In the genomic region with DNA sequence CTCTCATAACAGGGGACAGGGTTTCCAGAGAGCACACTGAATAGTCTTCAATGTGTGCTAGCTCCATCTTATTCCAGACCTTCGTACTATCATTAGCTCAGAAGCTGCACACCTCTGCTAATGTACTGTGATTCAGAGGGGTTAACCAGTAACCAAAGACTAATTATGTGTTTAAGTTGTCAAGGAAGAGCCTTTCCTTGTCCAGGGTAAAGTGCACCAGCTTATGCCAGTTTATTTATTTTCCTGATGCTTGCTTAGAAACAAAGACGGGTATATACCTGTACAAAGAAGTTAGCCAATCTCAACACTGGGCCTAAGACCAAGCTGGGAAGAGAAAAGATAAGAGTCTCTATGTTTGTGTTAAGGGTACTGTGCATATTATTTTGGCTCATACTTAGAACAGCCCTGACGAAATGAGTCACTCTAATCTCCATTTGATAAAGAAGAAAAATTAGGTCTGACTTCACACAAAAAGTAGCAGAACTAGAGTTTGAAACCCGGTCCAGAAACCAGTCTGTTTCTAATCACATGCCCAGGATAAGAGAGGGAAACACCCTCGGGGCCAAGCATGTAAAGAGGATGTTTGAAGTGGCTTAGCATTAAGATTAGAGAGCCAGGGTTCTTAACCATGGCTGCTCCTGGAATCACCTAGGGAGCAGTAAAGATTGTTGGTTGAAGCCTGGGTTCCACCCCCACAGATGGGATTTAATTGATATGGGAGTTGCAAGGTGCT, we compare ENCODE assay signal across 12 mouse cellular contexts. TPM values are rescaled to one million over a fixed set of nuclear protein-coding genes. Genes with fewer than 3 reads are reported as not detected.
A peak's percentile ranks its signal among the peaks of the same experiment; 100 is the strongest.
DNase-seq lines count a peak whose midpoint lies in the region; ATAC-seq and TF ChIP-seq lines count a peak whose summit lies in the region.
"Had no signal": no experiment of that assay in that cellular context is flagged by ENCODE, and none has a peak within 500 bp of the region (broad histone marks: within the 10 kb centered on the region; RNA-seq: fewer than 3 reads in every experiment).

No protein-coding gene starts in this region.

- peak overlapping the region; percentile 41 for H3K27ac ChIP-seq in heart, embryonic 13.5 days (replicated peaks)
- no peak overlapping the region for H3K27ac ChIP-seq in neural tube, embryonic 12.5 days
- H3K27ac ChIP-seq in liver, embryonic 15.5 days (replicated peaks) = peak overlapping the region; percentile 1; the same call in 1 of the 2 replicates
- H3K27ac ChIP-seq in stomach, postnatal 0 days (replicated peaks) = peak overlapping the region; percentile 53; the same call in 1 of the 2 replicates
- no peak overlapping the region for H3K27ac ChIP-seq in hindbrain, postnatal 0 days
- H3K27ac ChIP-seq: hindbrain, embryonic 13.5 days had no signal

- no peak for ATAC-seq in heart, embryonic 13.5 days (ENCODE audit: extremely low read depth, insufficient number of reproducible peaks, low FRiP score, low TSS enrichment)
- ATAC-seq in neural tube, embryonic 12.5 days (ENCODE audit: low FRiP score, low read depth) = no peak
- ATAC-seq in liver, embryonic 15.5 days (ENCODE audit: insufficient read depth) = no peak
- peak; percentile 88 for ATAC-seq in stomach, postnatal 0 days (ENCODE audit: low FRiP score, low TSS enrichment)
- ATAC-seq in hindbrain, postnatal 0 days = no peak
- ATAC-seq: forebrain, postnatal 0 days had no signal

- H3K9ac ChIP-seq in heart, embryonic 13.5 days = no peak overlapping the region
- no peak overlapping the region for H3K9ac ChIP-seq in neural tube, embryonic 12.5 days
- H3K9ac ChIP-seq in liver, embryonic 15.5 days = no peak overlapping the region
- no peak overlapping the region for H3K9ac ChIP-seq in stomach, postnatal 0 days (ENCODE audit: low read length)
- no peak overlapping the region for H3K9ac ChIP-seq in hindbrain, postnatal 0 days (replicated peaks; ENCODE audit: low read length)
- H3K9ac ChIP-seq: forebrain, postnatal 0 days; hindbrain, embryonic 13.5 days had no signal

- H3K4me2 ChIP-seq in heart, embryonic 13.5 days = peak overlapping the region; percentile 82
- 0 out of 2 replicates have a peak overlapping the region, but pooled peaks have one; percentile 24 for H3K4me2 ChIP-seq in neural tube, embryonic 12.5 days (replicated peaks)
- H3K4me2 ChIP-seq in liver, embryonic 15.5 days = peak overlapping the region; percentile 19
- H3K4me2 ChIP-seq in stomach, postnatal 0 days (replicated peaks; ENCODE audit: low read depth) = 0 out of 2 replicates have a peak overlapping the region, but pooled peaks have one; percentile 6
- H3K4me2 ChIP-seq in hindbrain, postnatal 0 days (ENCODE audit: low read depth, low read length) = no peak overlapping the region

- H3K9me3 ChIP-seq in heart, embryonic 13.5 days = no peaks in the 10 kb centered on the region
- no peaks in the 10 kb centered on the region for H3K9me3 ChIP-seq in neural tube, embryonic 12.5 days
- H3K9me3 ChIP-seq in liver, embryonic 15.5 days (replicated peaks) = no peaks in the 10 kb centered on the region
- H3K9me3 ChIP-seq in stomach, postnatal 0 days (ENCODE audit: control insufficient read depth, low read length) = no peaks in the 10 kb centered on the region
- H3K9me3 ChIP-seq in hindbrain, postnatal 0 days (ENCODE audit: low read length) = no peaks in the 10 kb centered on the region
- H3K9me3 ChIP-seq: hindbrain, embryonic 13.5 days had no signal

- H3K4me1 ChIP-seq in heart, embryonic 13.5 days = peaks cover 71% of the 10 kb centered on the region
- peaks cover 35% of the 10 kb centered on the region for H3K4me1 ChIP-seq in neural tube, embryonic 12.5 days
- peaks cover 76% of the 10 kb centered on the region for H3K4me1 ChIP-seq in liver, embryonic 15.5 days (replicated peaks)
- peaks cover 2% of the 10 kb centered on the region; the same call in 1 of the 2 replicates for H3K4me1 ChIP-seq in stomach, postnatal 0 days (replicated peaks; ENCODE audit: control insufficient read depth, insufficient read depth)
- peaks cover 15% of the 10 kb centered on the region; the same call in 1 of the 2 replicates for H3K4me1 ChIP-seq in hindbrain, postnatal 0 days (ENCODE audit: insufficient read depth, low read length)

- no peak for TF ChIP-seq EP300 in stomach, postnatal 0 days (optimal IDR thresholded peaks at IDR 0.05)

- no peak for TF ChIP-seq CTCF in stomach, postnatal 0 days (IDR thresholded peaks at IDR 0.05; ENCODE audit: low read depth)
- TF ChIP-seq CTCF in hindbrain, postnatal 0 days (IDR thresholded peaks at IDR 0.05; ENCODE audit: low read depth) = no peak

- peak overlapping the region; percentile 7; the same call in 1 of the 2 replicates for H3K4me3 ChIP-seq in heart, embryonic 13.5 days
- H3K4me3 ChIP-seq in neural tube, embryonic 12.5 days = no peak overlapping the region
- no peak overlapping the region for H3K4me3 ChIP-seq in liver, embryonic 15.5 days (replicated peaks)
- H3K4me3 ChIP-seq in stomach, postnatal 0 days (ENCODE audit: low read depth, low read length) = no peak overlapping the region
- H3K4me3 ChIP-seq in hindbrain, postnatal 0 days (ENCODE audit: low read length) = no peak overlapping the region
- H3K4me3 ChIP-seq: hindbrain, embryonic 13.5 days had no signal

- no peak for DNase-seq in heart, adult 18-20 months
- DNase-seq in neural tube, embryonic 10.5 days (ENCODE audit: extremely low spot score, low spot score) = no peak
- DNase-seq in stomach, postnatal 0 days (ENCODE audit: low spot score) = peak; percentile 67
- DNase-seq in urinary bladder, adult 18-20 months (ENCODE audit: low spot score in 2 of 2) = no peak
- DNase-seq in hindbrain, postnatal 0 days (ENCODE audit: low spot score) = no peak
- DNase-seq: adrenal gland, adult 8-10 months; forebrain, postnatal 0 days; gastrocnemius, postnatal 25 days had no signal

- H3K27me3 ChIP-seq in heart, embryonic 13.5 days (replicated peaks) = no peaks in the 10 kb centered on the region
- no peaks in the 10 kb centered on the region for H3K27me3 ChIP-seq in neural tube, embryonic 12.5 days (replicated peaks)
- H3K27me3 ChIP-seq in liver, embryonic 15.5 days = no peaks in the 10 kb centered on the region
- H3K27me3 ChIP-seq in stomach, postnatal 0 days (ENCODE audit: control insufficient read depth, insufficient read depth, low read length) = no peaks in the 10 kb centered on the region
- H3K27me3 ChIP-seq in hindbrain, postnatal 0 days (ENCODE audit: insufficient read depth, low read length) = no peaks in the 10 kb centered on the region
- H3K27me3 ChIP-seq: hindbrain, embryonic 13.5 days had no signal

- no peaks in the 10 kb centered on the region; the same call in 1 of the 2 replicates for H3K36me3 ChIP-seq in heart, embryonic 13.5 days
- H3K36me3 ChIP-seq in neural tube, embryonic 12.5 days = no peaks in the 10 kb centered on the region
- H3K36me3 ChIP-seq in liver, embryonic 15.5 days (replicated peaks) = peaks cover 5% of the 10 kb centered on the region
- H3K36me3 ChIP-seq in stomach, postnatal 0 days (ENCODE audit: control insufficient read depth, insufficient read depth, low read length) = no peaks in the 10 kb centered on the region
- no peaks in the 10 kb centered on the region for H3K36me3 ChIP-seq in hindbrain, postnatal 0 days (ENCODE audit: insufficient read depth, low read length)
- H3K36me3 ChIP-seq: hindbrain, embryonic 13.5 days had no signal

- 28% methylated on average over 5 of the region's 5 CpGs for WGBS in heart, embryonic 13.5 days
- 63% methylated on average over 5 of the region's 5 CpGs for WGBS in neural tube, embryonic 12.5 days
- WGBS in liver, embryonic 15.5 days (ENCODE audit: insufficient replicate concordance) = 32% methylated on average over 5 of the region's 5 CpGs
- WGBS in stomach, postnatal 0 days = 32% methylated on average over 5 of the region's 5 CpGs
- 72% methylated on average over 5 of the region's 5 CpGs for WGBS in hindbrain, postnatal 0 days

RNA-seq across cellular contexts. Expression of a gene that starts 4.3 kb away (rescaled TPM):
- 43.9 and 44.1 TPM in 2 replicates for polyA plus RNA-seq in heart, embryonic 13.5 days (2015; fragmentation: Nextera tagmentation; extraction: Ambion mirVana)
- total RNA-seq in heart, adult 18-20 months (2021) = 10 to 100 TPM; 14.7 to 16.9 TPM
- 56.1 and 61.8 TPM in 2 replicates for polyA plus RNA-seq in neural tube, embryonic 12.5 days (2016; fragmentation: Nextera tagmentation; extraction: Ambion mirVana)
- 19.3 and 23.6 TPM in 2 replicates for polyA plus RNA-seq in liver, embryonic 15.5 days (2015; fragmentation: Nextera tagmentation; extraction: Ambion mirVana)
- 40.0 and 40.3 TPM in 2 replicates for polyA plus RNA-seq in stomach, postnatal 0 days (2015; fragmentation: Nextera tagmentation; extraction: Ambion mirVana)
- total RNA-seq in hindbrain, postnatal 0 days (2014; rRNA removed) = 15.1 and 22.5 TPM in 2 replicates
- 21.6 and 23.3 TPM in 2 replicates for polyA plus RNA-seq in hindbrain, postnatal 0 days (2015; fragmentation: Nextera tagmentation; extraction: Ambion mirVana)

Comparison
In these comparisons a context has a peak if more than half of its experiments do, and no peak if none do; other contexts are left out.
1. H3K27ac ChIP-seq: peak in heart, embryonic 13.5 days (single experiment), liver, embryonic 15.5 days (single experiment) and stomach, postnatal 0 days (single experiment); none in neural tube, embryonic 12.5 days (single experiment) and hindbrain, postnatal 0 days (single experiment).